Mouse (Mus musculus): Measurements from ENCODE around the gene Frat1. TPM values are rescaled to one million over a fixed set of nuclear protein-coding genes. Genes with fewer than 3 reads are reported as not detected.

The Frat1 gene
- polyA plus RNA-seq (2014; fragmentation: Illumina TruSeq; extraction: RNeasy Lipid Tissue Mini Kit (QIAGEN cat#74804); ENCODE audit: low replicate concordance), result 3.9 TPM

GRCm38 (mm10) chr19:41829381-41830105 is at the start of gene Frat1:
Gene Frat1, plus strand, starts transcription at chr19:41829970.

GRCm38 (mm10) chr19:41801742-41802369 is 27.9 kb upstream of the Frat1 start, which contains the start of gene Arhgap19:
Gene Arhgap19, minus strand, starts transcription at chr19:41802047.

GRCm38 (mm10) chr19:41847992-41848851 is 18.5 kb downstream of the Frat1 start, which contains the start of gene Frat2:
Gene Frat2, minus strand, starts transcription at chr19:41848132.

Other genes with a start within 250 kb of the Frat1 start
- 2.0 TPM for gene Gm340, start 247.6 kb upstream of the Frat1 start, polyA plus RNA-seq (2014; fragmentation: Illumina TruSeq; extraction: RNeasy Lipid Tissue Mini Kit (QIAGEN cat#74804); ENCODE audit: low replicate concordance)
- not detected for gene Slit1, start 86.3 kb upstream of the Frat1 start, polyA plus RNA-seq (2014; fragmentation: Illumina TruSeq; extraction: RNeasy Lipid Tissue Mini Kit (QIAGEN cat#74804); ENCODE audit: low replicate concordance)
- gene Arhgap19, start 27.9 kb upstream of the Frat1 start, polyA plus RNA-seq (2014; fragmentation: Illumina TruSeq; extraction: RNeasy Lipid Tissue Mini Kit (QIAGEN cat#74804); ENCODE audit: low replicate concordance), result 7.0 TPM
- 12.3 TPM for gene Frat2, start 18.2 kb downstream of the Frat1 start, polyA plus RNA-seq (2014; fragmentation: Illumina TruSeq; extraction: RNeasy Lipid Tissue Mini Kit (QIAGEN cat#74804); ENCODE audit: low replicate concordance)
- gene Rrp12, start 66.2 kb downstream of the Frat1 start, polyA plus RNA-seq (2014; fragmentation: Illumina TruSeq; extraction: RNeasy Lipid Tissue Mini Kit (QIAGEN cat#74804); ENCODE audit: low replicate concordance), result 0.22 TPM
- gene Pgam1, start 82.0 kb downstream of the Frat1 start, polyA plus RNA-seq (2014; fragmentation: Illumina TruSeq; extraction: RNeasy Lipid Tissue Mini Kit (QIAGEN cat#74804); ENCODE audit: low replicate concordance), result 259 TPM
- gene Exosc1, start 103.5 kb downstream of the Frat1 start, polyA plus RNA-seq (2014; fragmentation: Illumina TruSeq; extraction: RNeasy Lipid Tissue Mini Kit (QIAGEN cat#74804); ENCODE audit: low replicate concordance), result 12.8 TPM
- gene Zdhhc16, start 103.5 kb downstream of the Frat1 start, polyA plus RNA-seq (2014; fragmentation: Illumina TruSeq; extraction: RNeasy Lipid Tissue Mini Kit (QIAGEN cat#74804); ENCODE audit: low replicate concordance), result 16.8 TPM
- 8.1 TPM for gene Mms19, start 151.2 kb downstream of the Frat1 start, polyA plus RNA-seq (2014; fragmentation: Illumina TruSeq; extraction: RNeasy Lipid Tissue Mini Kit (QIAGEN cat#74804); ENCODE audit: low replicate concordance)
- not detected for gene Ubtd1, start 151.8 kb downstream of the Frat1 start, polyA plus RNA-seq (2014; fragmentation: Illumina TruSeq; extraction: RNeasy Lipid Tissue Mini Kit (QIAGEN cat#74804); ENCODE audit: low replicate concordance)
- gene Ankrd2, start 206.0 kb downstream of the Frat1 start, polyA plus RNA-seq (2014; fragmentation: Illumina TruSeq; extraction: RNeasy Lipid Tissue Mini Kit (QIAGEN cat#74804); ENCODE audit: low replicate concordance), result not detected
- 0.71 TPM for gene Hoga1, start 215.6 kb downstream of the Frat1 start, polyA plus RNA-seq (2014; fragmentation: Illumina TruSeq; extraction: RNeasy Lipid Tissue Mini Kit (QIAGEN cat#74804); ENCODE audit: low replicate concordance)
- not detected for gene 4933411K16Rik, start 222.3 kb downstream of the Frat1 start, polyA plus RNA-seq (2014; fragmentation: Illumina TruSeq; extraction: RNeasy Lipid Tissue Mini Kit (QIAGEN cat#74804); ENCODE audit: low replicate concordance)